Mouse (Mus musculus) hematopoietic stem cell, adult 5-6 weeks (primary cell): Measurements from ENCODE around the gene Cma1. TPM values are rescaled to one million over a fixed set of nuclear protein-coding genes. Genes with fewer than 3 reads are reported as not detected.

ENCODE experiments used
- ATAC-seq, 2 experiments: fragments of 125-278 bp in 1 of 2; replicated peaks in 1 of 2; 2 replicates each; pipeline ENCODE4 v1.8.0; 2016 to 2017; ENCODE audit warnings: inconsistent platforms in 2 of 2, mild to moderate bottlenecking in 2 of 2, moderate number of reproducible peaks in 2 of 2, low read depth in 1 of 2, moderate TSS enrichment in 1 of 2; ENCODE audit not compliant: low FRiP score in 2 of 2, poor library complexity in 2 of 2, severe bottlenecking in 2 of 2, insufficient read depth in 1 of 2, low TSS enrichment in 1 of 2
- total RNA-seq: library from RNA; stranded (forward); fragments of 172-1452, 232-1000 nt; gene quantifications from 2 replicates; pipeline ENCODE4 v1.2.3, GENCODE M21; 2017

The Cma1 gene
- total RNA-seq, 1 experiment from 2014 or later, result not detected

GRCm38 (mm10) chr14:55899701-55900413 is 44.6 kb downstream of the Cma1 start, which contains the start of gene Sdr39u1:
Gene Sdr39u1, minus strand, starts transcription at chr14:55900293.
- ATAC-seq, result peak; percentile 93 to 95

- no peak for ATAC-seq
These were observed 45.5 kb downstream of the Cma1 start for GRCm38 (mm10) chr14:55898947-55899346.

- ATAC-seq, result no peak
These were observed 46.8 kb downstream of the Cma1 start for GRCm38 (mm10) chr14:55897671-55898070.

Other genes with a start within 250 kb of the Cma1 start
- 1.3 and 5.8 TPM in 2 replicates for gene Tgm1, start 230.7 kb downstream of the Cma1 start, total RNA-seq
- gene Rabggta, start 222.4 kb downstream of the Cma1 start, total RNA-seq, result 17.2 and 17.9 TPM in 2 replicates
- gene Dhrs1, start 199.0 kb downstream of the Cma1 start, total RNA-seq, result 25.3 TPM in 2 replicates
- gene Nop9, start 199.0 kb downstream of the Cma1 start, total RNA-seq, result 16.6 and 20.9 TPM in 2 replicates
- gene Cideb, start 186.2 kb downstream of the Cma1 start, total RNA-seq, result not detected in 2 replicates
- 0.60 and 0.63 TPM in 2 replicates for gene Ltb4r2, start 183.2 kb downstream of the Cma1 start, total RNA-seq
- gene Ltb4r1, start 178.7 kb downstream of the Cma1 start, total RNA-seq, result 4.0 and 11.2 TPM in 2 replicates
- gene Adcy4, start 160.6 kb downstream of the Cma1 start, total RNA-seq, result 1.0 and 2.2 TPM in 2 replicates
- 23.8 and 47.9 TPM in 2 replicates for gene Ripk3, start 155.8 kb downstream of the Cma1 start, total RNA-seq
- gene Nfatc4, start 121.5 kb downstream of the Cma1 start, total RNA-seq, result 0.31 and 0.35 TPM in 2 replicates
- 13.0 and 13.1 TPM in 2 replicates for gene Nynrin, start 90.7 kb downstream of the Cma1 start, total RNA-seq
- 0.05 TPM in 1 of 2 replicates, not detected in the other for gene Cbln3, start 60.3 kb downstream of the Cma1 start, total RNA-seq
- gene Khnyn, start 59.7 kb downstream of the Cma1 start, total RNA-seq, result 40.6 and 50.5 TPM in 2 replicates
- 10.3 and 27.3 TPM in 2 replicates for gene Sdr39u1, start 44.4 kb downstream of the Cma1 start, total RNA-seq
- gene Cma2, start 6.3 kb upstream of the Cma1 start, total RNA-seq, result not detected in 2 replicates
- gene Mcpt1, start 73.3 kb upstream of the Cma1 start, total RNA-seq, result not detected in 2 replicates
- gene Mcpt9, start 85.8 kb upstream of the Cma1 start, total RNA-seq, result not detected in 2 replicates
- gene Mcpt2, start 97.4 kb upstream of the Cma1 start, total RNA-seq, result not detected in 2 replicates
- gene Mcpt4, start 117.6 kb upstream of the Cma1 start, total RNA-seq, result not detected in 2 replicates
- 12.9 and 61.9 TPM in 2 replicates for gene Mcpt8, start 140.6 kb upstream of the Cma1 start, total RNA-seq
- gene Ctsg, start 157.9 kb upstream of the Cma1 start, total RNA-seq, result 140 and 219 TPM in 2 replicates
- not detected in 2 replicates for gene Gzme, start 175.9 kb upstream of the Cma1 start, total RNA-seq
- gene Gzmd, start 187.9 kb upstream of the Cma1 start, total RNA-seq, result not detected in 2 replicates
- gene Gzmg, start 214.9 kb upstream of the Cma1 start, total RNA-seq, result not detected in 2 replicates
- not detected in 2 replicates for gene Gzmn, start 229.9 kb upstream of the Cma1 start, total RNA-seq